Mouse (Mus musculus) kidney, postnatal 0 days (tissue): ENCODE measurements around the gene Clip2. TPM values are rescaled to one million over a fixed set of nuclear protein-coding genes. Genes with fewer than 3 reads are reported as not detected.

Source experiments
- ATAC-seq: fragments of 200-750 bp; cut with Nextera tagmentation; replicated peaks from 2 replicates; pipeline ENCODE4 v1.8.0; 2017; ENCODE audit warnings: low read depth, moderate number of reproducible peaks, moderate TSS enrichment, moderate library complexity; ENCODE audit not compliant: low FRiP score
- DNase-seq: peaks from one replicate; pipeline ENCODE4 v3.0.0-alpha.2; 2016; ENCODE audit warnings: low spot score
- H3K27ac ChIP-seq: fragments of 300-500 bp; sonication (generic); 2 replicates; pipeline ENCODE4 v1.5.1; 2014; ENCODE audit warnings: mild to moderate bottlenecking
- H3K27me3 ChIP-seq: fragments of 300-500 bp; sonication (generic); 2 replicates; pipeline ENCODE4 v1.6.1; 2014; ENCODE audit warnings: low read length, mixed read lengths; ENCODE audit not compliant: insufficient read depth
- H3K36me3 ChIP-seq: fragments of 300-500 bp; sonication (generic); 2 replicates; pipeline ENCODE4 v1.6.1; 2014; ENCODE audit warnings: low read length, mixed read lengths; ENCODE audit not compliant: insufficient read depth
- H3K4me1 ChIP-seq: fragments of 300-500 bp; sonication (generic); replicated peaks from 2 replicates; pipeline ENCODE4 v1.6.1; 2014; ENCODE audit warnings: antibody characterized with exemption, low read length, mixed read lengths; ENCODE audit not compliant: insufficient read depth
- H3K4me2 ChIP-seq: fragments of 300-500 bp; sonication (generic); 2 replicates; pipeline ENCODE4 v1.6.1; 2014; ENCODE audit warnings: mild to moderate bottlenecking, low read length, moderate library complexity, mixed read lengths
- H3K4me3 ChIP-seq: fragments of 300-500 bp; sonication (generic); replicated peaks from 2 replicates; pipeline ENCODE4 v1.5.1; 2014; ENCODE audit warnings: low read depth, low read length
- H3K9ac ChIP-seq: fragments of 300-500 bp; sonication (generic); 2 replicates; pipeline ENCODE4 v1.6.1; 2014; ENCODE audit warnings: low read depth, low read length
- H3K9me3 ChIP-seq: fragments of 300-500 bp; sonication (generic); replicated peaks from 2 replicates; pipeline ENCODE4 v1.6.1; 2016; ENCODE audit warnings: low read length, inconsistent platforms, mixed read lengths
- CTCF ChIP-seq: IDR thresholded peaks from 2 replicates; pipeline ENCODE4 v1.5.1; 2016; ENCODE audit warnings: antibody characterized with exemption, low read depth, mild to moderate bottlenecking, moderate library complexity
- WGBS: fragments of 180-500 bp; shearing (Covaris S2); extraction: QIAGEN DNeasy Blood & Tissue Kit; methylation state at CpG from one replicate; pipeline ENCODE4 v1.1.7; 2014; 5-methylcytosine and 5-hydroxymethylcytosine counted together
- polyA plus RNA-seq: library from polyadenylated mRNA; unstranded; fragments of >200 nt; fragmentation: Nextera tagmentation; extraction: Ambion mirVana; gene quantifications from 2 replicates; pipeline ENCODE4 v1.2.1, GENCODE M21; 2015

The Clip2 gene
- polyA plus RNA-seq, 1 experiment from 2014 or later = 3.3 TPM

- peak; percentile 34; the same call in 1 of the 2 replicates for TF ChIP-seq CTCF
- 72% methylated on average over 14 of the region's 14 CpGs for WGBS
- no peak overlapping the region for H3K9ac ChIP-seq
- H3K36me3 ChIP-seq = no peaks in the 10 kb centered on the region
- ATAC-seq (no peak), DNase-seq (no peak)
- no peaks in the 10 kb centered on the region for H3K9me3 ChIP-seq
- H3K27ac ChIP-seq = no peak overlapping the region
- H3K4me3 ChIP-seq = no peak overlapping the region
- H3K27me3 ChIP-seq = no peaks in the 10 kb centered on the region
- no peak overlapping the region for H3K4me2 ChIP-seq
- H3K4me1 ChIP-seq = peaks cover 10% of the 10 kb centered on the region; the same call in 1 of the 2 replicates
Observed at GRCm38 (mm10) chr5:134576517-134577220, 24.4 kb upstream of the Clip2 start.

GRCm38 (mm10) chr5:134575833-134576232 is 23.6 kb upstream of the Clip2 start:
- Histone ChIP-seq H3K9me3 (no peaks in the 10 kb centered on the region), H3K4me1 (peaks cover 10% of the 10 kb centered on the region; the same call in 1 of the 2 replicates), H3K36me3 (no peaks in the 10 kb centered on the region), H3K4me2 (no peak overlapping the region), H3K4me3 (no peak overlapping the region), H3K9ac (no peak overlapping the region), H3K27ac (no peak overlapping the region), H3K27me3 (no peaks in the 10 kb centered on the region)
- ATAC-seq (no peak), DNase-seq (no peak)
- TF ChIP-seq CTCF = no peak
- 97% methylated on average over 5 of the region's 5 CpGs for WGBS

GRCm38 (mm10) chr5:134572508-134573214 is 20.4 kb upstream of the Clip2 start:
- whole genome bisulfite sequencing = 24% methylated on average over 10 of the region's 10 CpGs
- peak overlapping the region; percentile 93 for H3K27ac ChIP-seq
- peak overlapping the region; percentile 78 for H3K4me2 ChIP-seq
- H3K4me3 ChIP-seq = peak overlapping the region; percentile 37
- no peaks in the 10 kb centered on the region for H3K9me3 ChIP-seq
- H3K9ac ChIP-seq = peak overlapping the region; percentile 67
- no peaks in the 10 kb centered on the region for H3K36me3 ChIP-seq
- H3K27me3 ChIP-seq = no peaks in the 10 kb centered on the region
- peak; percentile 72 for DNase-seq
- ATAC-seq = no peak; the same call in 1 of the 2 replicates
- TF ChIP-seq CTCF = no peak
- peaks cover 17% of the 10 kb centered on the region; the same call in 1 of the 2 replicates for H3K4me1 ChIP-seq

- Histone ChIP-seq H3K36me3 (no peaks in the 10 kb centered on the region), H3K9ac (peak overlapping the region; percentile 67), H3K4me2 (peak overlapping the region; percentile 78), H3K27ac (peak overlapping the region; percentile 93), H3K9me3 (no peaks in the 10 kb centered on the region), H3K4me3 (peak overlapping the region; percentile 37), H3K4me1 (peaks cover 17% of the 10 kb centered on the region; the same call in 1 of the 2 replicates), H3K27me3 (no peaks in the 10 kb centered on the region)
- WGBS = under 1% methylated on average over 23 of the region's 23 CpGs
- DNase-seq = peak; percentile 96
- ATAC-seq = peak; percentile 64
- TF ChIP-seq CTCF = no peak
Observed at GRCm38 (mm10) chr5:134571730-134572507, 19.7 kb upstream of the Clip2 start.

GRCm38 (mm10) chr5:134568964-134569491 is 16.8 kb upstream of the Clip2 start:
- Histone ChIP-seq H3K4me3 (no peak overlapping the region), H3K27me3 (no peaks in the 10 kb centered on the region), H3K36me3 (no peaks in the 10 kb centered on the region), H3K4me2 (no peak overlapping the region), H3K9me3 (no peaks in the 10 kb centered on the region), H3K9ac (no peak overlapping the region), H3K27ac (peak overlapping the region; percentile 86), H3K4me1 (peaks cover 17% of the 10 kb centered on the region; the same call in 1 of the 2 replicates)
- DNase-seq = peak; percentile 83
- no peak for TF ChIP-seq CTCF
- WGBS = 32% methylated on average over 8 of the region's 8 CpGs
- ATAC-seq = peak; percentile 81

GRCm38 (mm10) chr5:134568030-134568429 is 15.8 kb upstream of the Clip2 start:
- ATAC-seq (no peak), DNase-seq (no peak)
- peak overlapping the region; percentile 86 for H3K27ac ChIP-seq
- no peaks in the 10 kb centered on the region for H3K36me3 ChIP-seq
- H3K4me3 ChIP-seq = no peak overlapping the region
- no peaks in the 10 kb centered on the region for H3K27me3 ChIP-seq
- H3K4me2 ChIP-seq = no peak overlapping the region
- H3K9me3 ChIP-seq = no peaks in the 10 kb centered on the region
- 73% methylated on average over 3 of the region's 3 CpGs for WGBS
- peaks cover 17% of the 10 kb centered on the region; the same call in 1 of the 2 replicates for H3K4me1 ChIP-seq
- H3K9ac ChIP-seq = no peak overlapping the region
- no peak for TF ChIP-seq CTCF
